Mouse (Mus musculus) heart, adult 18-20 months (tissue): ENCODE data around the gene Srsf10. TPM values are rescaled to one million over a fixed set of nuclear protein-coding genes. Genes with fewer than 3 reads are reported as not detected.

Experiments
- DNase-seq, 2 experiments: peaks; one replicate each; pipeline ENCODE4 v3.0.0; 2021 to 2022; ENCODE audit warnings: mixed read lengths in 1 of 2
- total RNA-seq, 2 experiments: library from RNA; stranded (reverse); gene quantifications; 2 replicates each; pipeline ENCODE4 v1.2.3; 2021

Srsf10 gene
- total RNA-seq, 2 experiments from 2014 or later, result 40.6 to 50.5 TPM

DNA sequence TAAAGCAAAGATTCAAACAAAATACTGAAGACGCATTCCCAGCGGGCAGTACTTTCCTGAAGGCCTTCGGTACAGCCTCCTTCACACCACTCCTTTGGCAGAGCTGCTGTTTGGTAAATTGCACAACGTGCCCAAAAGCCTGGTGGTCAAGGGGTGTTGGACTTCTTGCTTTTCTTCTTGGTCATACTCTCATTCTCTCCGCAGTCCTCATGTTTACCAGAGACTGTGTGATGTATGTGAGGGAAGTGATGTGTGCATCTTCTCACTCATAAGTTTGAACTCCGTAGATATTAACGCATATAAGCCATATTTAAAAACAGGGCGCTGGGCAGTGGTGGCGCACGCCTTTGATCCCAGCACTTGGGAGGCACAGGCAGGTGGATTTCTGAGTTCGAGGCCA, 917 bp upstream of the Srsf10 start:
- DNase-seq, result no peak

DNA sequence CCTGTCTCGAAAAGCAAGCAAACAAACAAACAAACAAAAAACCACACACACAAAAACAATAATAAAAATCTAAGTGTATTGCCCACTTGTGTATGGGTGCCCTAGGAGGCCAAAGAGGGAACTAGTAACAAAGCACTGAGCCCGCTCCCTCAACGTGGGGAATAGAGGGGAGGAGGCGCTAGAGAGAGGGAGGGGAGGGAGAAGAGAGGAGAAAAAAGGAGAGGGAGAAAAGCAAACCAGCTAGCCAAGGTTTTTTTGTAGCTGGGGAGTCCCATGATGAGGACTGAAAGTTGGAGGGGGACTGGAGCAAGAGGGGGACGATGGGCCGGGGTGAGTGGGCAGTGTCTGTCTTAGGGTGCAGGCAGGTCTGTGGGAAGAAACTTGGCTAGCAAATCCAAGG, 467 bp upstream of the Srsf10 start:
- peak in 1 of 2 experiments; percentile 27 for DNase-seq

DNA sequence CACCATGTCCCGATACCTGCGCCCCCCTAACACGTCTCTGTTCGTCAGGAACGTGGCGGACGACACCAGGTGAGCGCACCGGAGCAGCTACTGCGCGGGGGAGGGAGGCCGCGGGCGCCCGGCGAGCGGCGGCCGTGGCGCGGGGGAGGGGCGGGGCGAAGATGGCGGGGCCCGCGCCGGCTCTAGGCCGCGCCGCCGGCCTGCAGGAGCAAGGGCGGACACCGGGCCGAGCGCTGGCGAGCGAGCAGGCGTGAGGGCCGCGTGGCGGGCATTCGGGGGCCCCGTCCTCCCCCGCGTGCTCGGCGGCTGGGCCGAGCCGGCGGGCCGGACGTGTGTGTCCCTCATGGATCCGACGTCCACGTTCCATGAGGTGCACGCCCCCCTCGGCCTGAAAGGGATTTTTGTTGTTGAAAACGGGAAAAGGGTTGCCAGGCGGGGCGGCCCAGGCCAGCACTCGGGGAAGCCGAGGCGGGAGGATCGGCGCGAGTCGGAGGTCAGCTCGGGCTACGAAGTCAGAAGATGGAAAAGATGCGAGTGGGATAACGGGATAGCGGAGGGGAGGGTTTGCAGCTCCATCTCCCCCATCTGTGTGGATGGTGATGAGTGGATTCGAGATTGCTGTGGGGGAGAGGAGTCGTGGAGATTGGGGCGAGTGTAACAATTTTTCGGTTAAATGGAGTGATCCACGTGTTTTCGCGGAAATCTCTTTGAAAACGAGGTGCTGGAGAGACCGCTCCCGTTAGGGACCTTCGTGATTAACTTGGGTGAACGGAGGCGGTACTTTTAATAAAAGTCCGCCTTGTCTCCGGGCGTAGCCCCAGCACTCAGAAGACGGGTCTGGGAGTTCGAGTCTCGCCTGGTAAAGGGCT, 910 bp downstream of the Srsf10 start:
- DNase-seq, result peak; percentile 72 to 76

DNA sequence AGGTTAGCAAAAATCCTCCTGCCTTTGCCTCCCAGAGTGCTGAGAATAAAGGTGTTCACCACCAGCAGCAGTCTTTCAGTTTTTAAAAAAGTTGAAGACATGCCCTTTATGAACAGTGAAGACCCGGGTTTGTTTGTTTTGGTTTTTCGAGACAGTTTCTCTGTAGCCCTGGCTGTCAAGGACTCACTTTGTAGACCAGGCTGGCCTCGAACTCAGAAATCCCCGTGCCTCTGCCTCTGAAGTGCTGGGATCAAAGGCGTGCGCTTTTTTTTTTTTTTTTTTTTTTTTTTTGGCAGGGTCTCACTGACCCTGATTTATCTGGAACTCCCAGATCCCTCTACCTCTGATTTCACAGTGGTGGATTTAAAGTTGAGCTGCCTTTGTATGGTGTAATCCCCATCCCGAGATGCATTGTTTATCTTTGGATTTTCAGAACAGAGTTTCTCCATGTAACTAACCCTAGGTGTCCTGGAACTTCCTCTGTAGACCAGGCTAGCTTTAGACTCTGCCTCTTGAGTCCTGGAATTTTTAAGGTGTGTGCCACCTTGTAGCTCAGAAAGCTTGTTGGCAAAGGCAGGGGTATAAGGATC, 2.1 kb downstream of the Srsf10 start:
- DNase-seq, result no peak

DNA sequence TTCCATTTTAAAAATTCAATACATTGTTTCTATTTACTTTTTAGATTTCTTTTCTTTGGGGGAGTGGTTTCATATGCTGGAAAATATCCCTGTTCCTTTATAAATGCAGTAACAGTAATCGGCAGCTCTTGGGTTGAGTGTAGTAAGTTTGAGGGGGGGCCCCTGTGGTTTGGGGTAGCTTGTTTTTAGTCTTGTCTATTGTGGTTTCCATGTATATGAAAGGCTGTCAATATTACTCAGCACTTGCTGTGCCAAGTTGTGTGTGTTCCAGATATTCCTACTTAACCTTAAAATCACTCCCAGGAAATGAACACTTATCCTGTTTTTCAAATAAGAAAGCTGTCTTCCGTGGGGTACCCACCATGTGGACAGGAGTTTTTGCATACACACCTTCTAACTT, 13.4 kb downstream of the Srsf10 start:
- no peak for DNase-seq

- DNase-seq, result no peak
Measured at GRCm38 (mm10) chr4:135870227-135871023, 14.9 kb downstream of the Srsf10 start.

- no peak for DNase-seq
Measured at GRCm38 (mm10) chr4:135872015-135872414, 16.5 kb downstream of the Srsf10 start.

GRCm38 (mm10) chr4:135872589-135873391, 17.2 kb downstream of the Srsf10 start:
- peak in 1 of 2 experiments; percentile 48 for DNase-seq

- peak; percentile 94 to 95 for DNase-seq
Measured at GRCm38 (mm10) chr4:135873526-135874202, 18.1 kb downstream of the Srsf10 start, which contains the start of gene Pnrc2. Pnrc2 (minus strand) TSS chr4:135873850.

- no peak for DNase-seq
Measured at GRCm38 (mm10) chr4:135874564-135875535, 19.3 kb downstream of the Srsf10 start.

DNA sequence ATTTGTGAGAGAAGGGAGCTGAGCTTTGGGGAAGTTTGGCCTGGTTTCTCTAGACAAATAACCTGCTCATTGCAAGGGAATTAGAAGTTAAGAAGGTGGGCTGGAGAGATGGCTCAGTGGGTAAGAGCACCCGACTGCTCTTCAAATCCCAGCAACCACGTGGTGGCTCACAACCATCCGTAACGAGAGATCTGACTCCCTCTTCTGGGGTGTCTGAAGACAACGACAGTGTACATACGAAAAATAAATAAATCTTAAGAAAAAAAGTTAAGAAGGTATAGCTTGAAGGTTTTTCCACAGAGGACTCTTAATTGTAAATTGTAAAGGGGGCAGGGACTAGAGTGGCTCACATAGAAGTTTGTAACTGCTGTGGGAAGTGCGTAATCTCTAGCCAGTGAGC, 20.0 kb downstream of the Srsf10 start:
- no peak for DNase-seq

DNA sequence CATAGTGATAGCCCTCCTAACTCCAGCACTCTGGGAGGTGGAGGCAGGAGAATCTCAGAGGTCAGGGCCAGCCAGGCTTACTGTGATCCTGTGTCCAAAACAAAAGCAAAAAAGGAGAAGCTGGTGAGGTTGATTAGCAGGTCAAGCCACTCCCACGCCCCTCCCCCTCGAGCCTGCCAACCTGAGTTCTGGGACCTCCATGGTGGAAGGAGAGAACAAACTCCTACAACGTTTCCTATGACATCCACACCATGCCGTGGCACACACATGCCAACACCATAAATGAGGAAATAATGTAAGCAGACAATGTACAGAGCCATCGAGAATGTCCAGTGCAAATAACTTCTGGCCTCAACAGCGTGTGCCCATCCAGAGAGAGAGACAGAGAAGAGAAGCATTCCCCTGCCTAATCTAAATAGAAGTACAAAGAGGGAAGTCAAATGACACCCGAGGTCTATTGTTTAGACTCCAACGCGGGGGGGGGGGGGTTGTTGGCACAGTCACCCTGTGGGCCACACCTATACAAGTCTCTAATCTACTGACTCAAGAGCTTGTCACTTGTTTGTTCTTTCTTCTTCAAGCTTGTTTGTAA, 20.5 kb downstream of the Srsf10 start:
- peak; percentile 71 to 80 for DNase-seq

GRCm38 (mm10) chr4:135876583-135877020, 21.1 kb downstream of the Srsf10 start:
- DNase-seq, result peak; percentile 88 to 94

- DNase-seq, result peak; percentile 45 to 66
Measured at GRCm38 (mm10) chr4:135877742-135878141, 22.2 kb downstream of the Srsf10 start.

GRCm38 (mm10) chr4:135879021-135879420, 23.5 kb downstream of the Srsf10 start:
- no peak for DNase-seq

- DNase-seq, result no peak
Measured at GRCm38 (mm10) chr4:135880018-135880417, 24.5 kb downstream of the Srsf10 start.

- no peak for DNase-seq
Measured at GRCm38 (mm10) chr4:135880576-135880975, 25.0 kb downstream of the Srsf10 start.

DNA sequence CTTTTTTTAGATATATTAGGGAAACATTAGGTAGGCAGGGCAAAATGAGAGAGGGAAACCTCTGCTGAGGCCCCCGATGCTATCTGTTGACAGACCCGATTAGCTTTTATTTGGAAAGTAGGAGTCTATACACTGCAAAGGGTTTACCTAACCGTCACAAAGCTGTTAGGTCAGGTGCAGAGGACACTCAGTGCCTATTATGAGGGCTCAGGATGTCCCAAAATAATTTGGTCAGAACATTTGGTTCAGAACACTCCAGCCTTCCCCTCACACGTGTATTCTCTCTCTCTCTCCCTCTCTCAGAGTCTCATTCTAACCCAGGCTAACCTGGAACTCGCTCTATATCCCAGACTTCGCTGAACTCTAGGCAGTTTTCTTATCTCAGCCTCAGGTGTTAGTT, 26.5 kb downstream of the Srsf10 start:
- DNase-seq, result no peak

DNA sequence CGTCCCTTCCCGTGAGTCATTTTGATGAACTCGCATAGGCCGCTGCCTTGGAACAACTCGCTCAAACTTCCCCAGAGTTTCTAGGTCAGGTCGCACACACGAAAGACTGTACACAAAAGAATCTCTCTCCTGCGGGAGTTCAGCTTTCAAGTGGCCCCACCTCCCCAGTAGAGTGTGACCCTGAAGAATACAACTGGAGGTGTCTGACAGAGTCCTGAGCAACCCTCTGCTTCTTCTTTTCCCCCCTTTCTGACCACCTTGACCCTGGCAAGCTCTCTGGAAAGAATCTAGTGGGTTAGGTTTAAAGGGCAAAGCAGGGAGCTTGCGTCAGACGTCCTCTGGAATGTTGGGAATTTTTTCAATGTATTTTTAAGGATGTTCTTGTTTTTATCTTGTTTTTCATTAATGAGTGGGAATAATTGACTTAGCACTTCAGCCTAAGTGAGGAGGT, 27.9 kb downstream of the Srsf10 start:
- DNase-seq, result peak in 1 of 2 experiments; percentile 27
